Mouse (Mus musculus): ENCODE results near the gene Basp1. TPM values are rescaled to one million over a fixed set of nuclear protein-coding genes. Genes with fewer than 3 reads are reported as not detected.

Gene Basp1
- polyA plus RNA-seq, 1 experiment, result 164 TPM

DNA sequence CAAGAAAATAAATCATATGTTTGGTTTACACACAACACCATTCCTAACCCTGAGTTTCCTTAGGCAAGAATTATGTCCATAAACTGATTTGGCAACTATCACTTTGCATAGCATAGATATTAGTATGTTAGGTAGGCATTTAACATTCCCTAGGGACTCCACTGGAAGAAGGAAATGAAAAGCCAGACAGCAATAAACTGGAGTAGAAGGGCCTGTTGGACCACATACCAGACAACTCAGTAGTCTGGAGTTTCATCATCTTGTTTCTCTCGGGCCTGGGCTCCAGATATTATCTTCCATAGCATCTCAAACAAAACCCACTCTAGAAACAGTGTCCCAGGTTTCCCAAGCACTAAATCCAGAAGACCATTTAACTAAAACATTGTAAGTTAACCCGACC, 91.0 kb downstream of the Basp1 start:
- H3ac ChIP-seq (ENCODE audit: control insufficient read depth, insufficient read length, low read depth), result no peak overlapping the region
- TF ChIP-seq CEBPB (IDR thresholded peaks at IDR 0.05; ENCODE audit: low read depth) (no peak), CTCF (IDR thresholded peaks at IDR 0.05; ENCODE audit: control insufficient read depth, insufficient read depth, insufficient read length) (no peak), FOSL1 (IDR thresholded peaks at IDR 0.05; ENCODE audit: insufficient read depth, low read length, poor library complexity, severe bottlenecking) (no peak), MYOG (IDR thresholded peaks at IDR 0.05; ENCODE audit: control insufficient read depth, extremely low read depth, insufficient read length) (no peak), MAX (IDR thresholded peaks at IDR 0.05) (no peak), MYOD1 (IDR thresholded peaks at IDR 0.05; ENCODE audit: control insufficient read depth, insufficient read length, low read depth) (no peak), USF1 (IDR thresholded peaks at IDR 0.05; ENCODE audit: low read depth) (no peak)
- H3K27me3 ChIP-seq (ENCODE audit: control insufficient read depth, insufficient read depth, insufficient read length), result no peaks in the 10 kb centered on the region
- no peak overlapping the region for H3K4me3 ChIP-seq (ENCODE audit: insufficient read depth, poor library complexity, severe bottlenecking)
- H3K36me3 ChIP-seq (ENCODE audit: control insufficient read depth, insufficient read depth), result no peaks in the 10 kb centered on the region
- H3K79me3 ChIP-seq (ENCODE audit: low read depth), result no peaks in the 10 kb centered on the region
- H3K79me2 ChIP-seq (ENCODE audit: control insufficient read depth, insufficient read depth), result no peaks in the 10 kb centered on the region

DNA sequence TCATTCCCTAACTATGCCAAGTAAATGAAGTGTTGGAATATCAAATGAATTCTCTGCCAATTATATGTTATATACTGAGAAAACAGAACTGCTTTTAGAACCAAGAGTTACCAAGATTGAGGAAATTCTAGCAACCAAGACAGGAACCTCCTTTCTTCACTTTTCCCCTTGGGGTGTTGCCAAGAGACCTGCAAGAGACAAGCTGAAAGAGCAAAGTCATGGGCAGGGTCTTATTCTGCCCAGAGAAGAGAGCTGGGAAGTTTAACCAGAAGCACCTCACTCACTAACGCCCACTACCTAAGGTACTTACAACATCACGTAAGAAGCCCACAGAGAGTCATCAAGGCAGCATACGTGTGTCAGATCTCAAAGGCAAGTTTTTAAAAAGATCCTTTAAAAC, 91.5 kb downstream of the Basp1 start:
- no peaks in the 10 kb centered on the region for H3K27me3 ChIP-seq (ENCODE audit: control insufficient read depth, insufficient read depth, insufficient read length)
- H3K79me2 ChIP-seq (ENCODE audit: control insufficient read depth, insufficient read depth), result no peaks in the 10 kb centered on the region
- no peak for TF ChIP-seq USF1 (IDR thresholded peaks at IDR 0.05; ENCODE audit: low read depth)
- TF ChIP-seq CEBPB (IDR thresholded peaks at IDR 0.05; ENCODE audit: low read depth), result no peak
- TF ChIP-seq FOSL1 (IDR thresholded peaks at IDR 0.05; ENCODE audit: insufficient read depth, low read length, poor library complexity, severe bottlenecking), result no peak
- no peak for TF ChIP-seq MAX (IDR thresholded peaks at IDR 0.05)
- TF ChIP-seq CTCF (IDR thresholded peaks at IDR 0.05; ENCODE audit: control insufficient read depth, insufficient read depth, insufficient read length), result no peak
- TF ChIP-seq MYOG (IDR thresholded peaks at IDR 0.05; ENCODE audit: control insufficient read depth, extremely low read depth, insufficient read length), result no peak
- no peak for TF ChIP-seq MYOD1 (IDR thresholded peaks at IDR 0.05; ENCODE audit: control insufficient read depth, insufficient read length, low read depth)
- H3ac ChIP-seq (ENCODE audit: control insufficient read depth, insufficient read length, low read depth), result no peak overlapping the region
- H3K4me3 ChIP-seq (ENCODE audit: insufficient read depth, poor library complexity, severe bottlenecking), result no peak overlapping the region
- no peaks in the 10 kb centered on the region for H3K79me3 ChIP-seq (ENCODE audit: low read depth)
- no peaks in the 10 kb centered on the region for H3K36me3 ChIP-seq (ENCODE audit: control insufficient read depth, insufficient read depth)

DNA sequence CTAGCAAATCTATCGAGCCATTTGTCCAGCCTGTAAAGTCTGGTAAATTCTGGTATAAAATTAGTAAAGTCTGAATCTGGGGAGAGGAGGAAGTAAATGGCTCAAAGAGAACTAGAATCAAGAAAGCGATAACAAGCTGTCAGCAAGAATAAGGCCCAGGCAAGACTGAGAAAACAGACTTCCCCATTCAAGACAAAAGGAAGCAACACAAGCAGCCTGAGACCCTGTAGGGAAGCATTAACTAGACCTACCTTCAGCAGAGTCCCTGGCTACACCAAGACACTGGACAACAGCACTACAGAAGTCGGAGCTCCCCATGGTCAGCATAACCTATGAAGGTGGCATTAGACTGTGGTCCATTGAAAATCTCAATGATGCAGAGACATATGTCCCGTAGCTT, 91.9 kb downstream of the Basp1 start:
- Histone ChIP-seq H3K27me3 (ENCODE audit: control insufficient read depth, insufficient read depth, insufficient read length) (no peaks in the 10 kb centered on the region), H3K79me2 (ENCODE audit: control insufficient read depth, insufficient read depth) (no peaks in the 10 kb centered on the region), H3K36me3 (ENCODE audit: control insufficient read depth, insufficient read depth) (no peaks in the 10 kb centered on the region), H3K4me3 (ENCODE audit: insufficient read depth, poor library complexity, severe bottlenecking) (no peak overlapping the region), H3K79me3 (ENCODE audit: low read depth) (no peaks in the 10 kb centered on the region), H3ac (ENCODE audit: control insufficient read depth, insufficient read length, low read depth) (no peak overlapping the region)
- no peak for TF ChIP-seq MYOG (IDR thresholded peaks at IDR 0.05; ENCODE audit: control insufficient read depth, extremely low read depth, insufficient read length)
- no peak for TF ChIP-seq USF1 (IDR thresholded peaks at IDR 0.05; ENCODE audit: low read depth)
- TF ChIP-seq FOSL1 (IDR thresholded peaks at IDR 0.05; ENCODE audit: insufficient read depth, low read length, poor library complexity, severe bottlenecking), result no peak
- no peak for TF ChIP-seq MAX (IDR thresholded peaks at IDR 0.05)
- no peak for TF ChIP-seq MYOD1 (IDR thresholded peaks at IDR 0.05; ENCODE audit: control insufficient read depth, insufficient read length, low read depth)
- no peak for TF ChIP-seq CEBPB (IDR thresholded peaks at IDR 0.05; ENCODE audit: low read depth)
- no peak for TF ChIP-seq CTCF (IDR thresholded peaks at IDR 0.05; ENCODE audit: control insufficient read depth, insufficient read depth, insufficient read length)

DNA sequence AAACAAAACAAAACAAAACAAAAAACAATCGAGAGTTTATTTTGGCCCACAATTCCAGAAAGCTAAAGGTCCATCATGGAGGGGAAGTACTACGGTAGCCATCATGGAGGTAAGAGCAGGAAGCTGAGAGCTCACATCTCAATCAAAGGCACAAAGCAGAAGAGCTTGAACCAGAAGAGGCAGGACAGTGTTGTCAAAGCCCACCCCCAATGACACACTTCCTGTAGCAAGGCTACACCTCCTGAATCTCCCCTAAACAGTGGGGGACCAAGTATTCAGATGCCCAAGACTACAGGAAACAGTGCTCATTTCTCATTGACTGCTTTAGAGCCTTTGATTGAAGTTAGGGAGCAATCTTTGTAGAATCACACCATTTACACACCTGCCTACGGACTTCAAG, 99.1 kb downstream of the Basp1 start:
- TF ChIP-seq FOSL1 (IDR thresholded peaks at IDR 0.05; ENCODE audit: insufficient read depth, low read length, poor library complexity, severe bottlenecking) (no peak), MYOD1 (IDR thresholded peaks at IDR 0.05; ENCODE audit: control insufficient read depth, insufficient read length, low read depth) (no peak), CTCF (IDR thresholded peaks at IDR 0.05; ENCODE audit: control insufficient read depth, insufficient read depth, insufficient read length) (no peak), USF1 (IDR thresholded peaks at IDR 0.05; ENCODE audit: low read depth) (no peak), MAX (IDR thresholded peaks at IDR 0.05) (no peak), MYOG (IDR thresholded peaks at IDR 0.05; ENCODE audit: control insufficient read depth, extremely low read depth, insufficient read length) (no peak), CEBPB (IDR thresholded peaks at IDR 0.05; ENCODE audit: low read depth) (no peak)
- H3K79me3 ChIP-seq (ENCODE audit: low read depth), result no peaks in the 10 kb centered on the region
- H3ac ChIP-seq (ENCODE audit: control insufficient read depth, insufficient read length, low read depth), result no peak overlapping the region
- no peak overlapping the region for H3K4me3 ChIP-seq (ENCODE audit: insufficient read depth, poor library complexity, severe bottlenecking)
- H3K79me2 ChIP-seq (ENCODE audit: control insufficient read depth, insufficient read depth), result no peaks in the 10 kb centered on the region
- H3K36me3 ChIP-seq (ENCODE audit: control insufficient read depth, insufficient read depth), result no peaks in the 10 kb centered on the region
- no peaks in the 10 kb centered on the region for H3K27me3 ChIP-seq (ENCODE audit: control insufficient read depth, insufficient read depth, insufficient read length)

Other genes starting within 250 kb of the Basp1 start
- gene Myo10, start 208.8 kb upstream of the Basp1 start, polyA plus RNA-seq (2012; fragmentation: generic; extraction: Trizol), result 89.8 TPM